Mouse (Mus musculus): Measurements from ENCODE around the gene Spint2. TPM values are rescaled to one million over a fixed set of nuclear protein-coding genes. Genes with fewer than 3 reads are reported as not detected.
"Not testable (repeated sequence)": the region's sequence is repeated elsewhere in the genome, so short reads cannot be mapped to it uniquely, and the experiment has no call there.

The Spint2 gene
- polyA plus RNA-seq, 1 experiment from 2014 or later: 239 TPM

DNA sequence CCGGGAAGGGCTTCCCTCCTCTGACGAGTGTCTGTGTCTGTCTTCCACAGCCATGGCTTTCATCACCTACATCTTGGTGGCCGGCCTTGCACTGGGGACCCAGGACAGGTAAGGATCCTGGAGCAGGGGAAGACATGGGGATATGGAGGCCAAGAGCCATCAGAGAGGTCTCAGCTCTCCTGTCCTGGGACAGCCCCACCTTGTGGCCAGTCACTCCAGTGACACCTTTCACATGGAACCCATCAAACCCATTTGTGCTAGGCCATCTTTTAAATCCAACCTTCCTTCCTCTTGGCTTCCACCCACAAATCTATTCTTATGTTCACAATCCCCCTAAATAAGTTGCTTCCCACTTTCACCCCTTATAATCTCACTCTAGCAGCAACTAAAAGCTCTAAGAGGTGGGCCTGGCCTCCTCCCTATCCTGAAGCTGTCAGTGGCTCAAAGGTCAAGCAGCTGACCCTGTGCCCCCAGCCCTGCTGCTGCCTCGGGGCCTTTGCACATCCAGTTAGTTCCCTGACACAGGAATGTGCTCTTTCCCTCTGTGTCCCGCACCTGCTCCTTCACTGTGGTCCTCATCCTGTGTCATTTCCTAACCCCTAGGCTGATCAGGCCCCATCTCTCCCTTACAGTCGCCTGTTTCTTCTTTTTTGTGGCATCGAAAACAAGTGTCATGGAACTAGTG, 36.8 kb downstream of the Spint2 start:
- Histone ChIP-seq H3K27me3 (ENCODE audit: control insufficient read depth, insufficient read depth, low read length) (peaks cover 5% of the 10 kb centered on the region; the same call in 1 of the 2 replicates), H3K4me2 (replicated peaks; ENCODE audit: low read depth, low read length) (no peak overlapping the region), H3K36me3 (ENCODE audit: control insufficient read depth, insufficient read depth, low read length) (peaks cover 19% of the 10 kb centered on the region; the same call in 1 of the 2 replicates), H3K9me3 (ENCODE audit: control insufficient read depth, low read length) (no peaks in the 10 kb centered on the region), H3K4me1 (ENCODE audit: control insufficient read depth, insufficient read depth, low read length) (peaks cover 16% of the 10 kb centered on the region), H3K27ac (ENCODE audit: low read depth, low read length) (no peak overlapping the region), H3K4me3 (ENCODE audit: low read length) (no peak overlapping the region), H3K9ac (ENCODE audit: low read depth, low read length) (no peak overlapping the region)
- no peak for ATAC-seq (ENCODE audit: low FRiP score, low TSS enrichment)
- WGBS: 86% methylated on average over 7 of the region's 7 CpGs

DNA sequence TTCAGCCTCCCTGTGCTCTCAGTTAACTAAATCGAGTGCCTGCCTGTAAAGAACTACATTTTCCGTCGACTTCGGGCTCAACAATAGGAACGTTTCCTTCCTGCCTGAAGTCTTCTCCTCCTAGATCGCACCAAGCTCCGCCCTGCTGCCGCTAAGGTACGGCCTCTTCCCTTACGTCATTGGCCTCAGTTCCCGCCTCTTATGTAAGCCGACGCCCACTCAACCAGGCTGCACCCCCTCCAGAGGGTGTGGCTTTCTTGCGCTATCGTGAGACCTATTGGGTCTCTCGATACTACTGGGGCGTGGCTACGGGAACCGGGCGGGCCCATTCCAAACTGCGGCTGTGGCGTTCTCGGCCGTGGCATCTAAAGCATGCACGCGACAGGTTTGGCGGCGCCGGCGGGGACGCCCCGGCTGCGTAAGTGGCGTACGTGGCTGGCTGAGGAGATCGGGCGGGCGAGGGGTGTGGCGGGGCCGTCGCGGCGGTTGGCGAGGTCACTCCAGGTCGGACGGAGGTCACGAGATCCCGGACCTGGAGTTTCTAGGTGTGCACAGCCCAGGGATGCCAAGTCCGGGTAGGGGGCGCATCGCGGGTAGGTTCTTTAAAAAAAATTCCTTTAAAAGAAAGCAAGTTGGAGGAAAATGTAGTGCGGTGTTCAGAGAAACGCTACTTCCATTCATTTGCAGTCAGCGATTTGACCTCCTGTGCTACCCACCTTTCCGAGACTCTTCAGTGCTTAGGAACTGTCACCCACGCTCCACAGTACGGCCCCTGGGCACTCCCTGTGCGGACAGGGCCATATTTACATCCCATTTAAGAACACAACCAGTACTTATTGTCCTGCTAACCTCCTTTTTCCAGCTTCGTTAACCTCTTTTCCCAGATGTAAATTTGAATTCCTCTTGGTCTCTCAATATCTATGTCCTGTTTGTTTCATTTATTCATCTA, 43.4 kb downstream of the Spint2 start, which contains the start of gene Yif1b:
Gene Yif1b, plus strand, starts transcription at position 311 of the 949 bp plus-strand sequence.
- no peaks in the 10 kb centered on the region for H3K36me3 ChIP-seq (ENCODE audit: control insufficient read depth, insufficient read depth, low read length)
- H3K9ac ChIP-seq (ENCODE audit: low read depth, low read length): peak within 1 kb of the TSS; percentile 68
- peak; percentile 97 for ATAC-seq (ENCODE audit: low FRiP score, low TSS enrichment)
- H3K27me3 ChIP-seq (ENCODE audit: control insufficient read depth, insufficient read depth, low read length): no peaks in the 10 kb centered on the region
- H3K4me1 ChIP-seq (ENCODE audit: control insufficient read depth, insufficient read depth, low read length): peaks cover 8% of the 10 kb centered on the region; the same call in 1 of the 2 replicates
- H3K4me2 ChIP-seq (replicated peaks; ENCODE audit: low read depth, low read length): peak within 1 kb of the TSS; percentile 69
- no peaks in the 10 kb centered on the region for H3K9me3 ChIP-seq (ENCODE audit: control insufficient read depth, low read length)
- peak within 1 kb of the TSS; percentile 71 for H3K4me3 ChIP-seq (ENCODE audit: low read length)
- WGBS: under 1% methylated on average over 60 of the region's 60 CpGs
- peak within 1 kb of the TSS; percentile 88 for H3K27ac ChIP-seq (ENCODE audit: low read depth, low read length)

DNA sequence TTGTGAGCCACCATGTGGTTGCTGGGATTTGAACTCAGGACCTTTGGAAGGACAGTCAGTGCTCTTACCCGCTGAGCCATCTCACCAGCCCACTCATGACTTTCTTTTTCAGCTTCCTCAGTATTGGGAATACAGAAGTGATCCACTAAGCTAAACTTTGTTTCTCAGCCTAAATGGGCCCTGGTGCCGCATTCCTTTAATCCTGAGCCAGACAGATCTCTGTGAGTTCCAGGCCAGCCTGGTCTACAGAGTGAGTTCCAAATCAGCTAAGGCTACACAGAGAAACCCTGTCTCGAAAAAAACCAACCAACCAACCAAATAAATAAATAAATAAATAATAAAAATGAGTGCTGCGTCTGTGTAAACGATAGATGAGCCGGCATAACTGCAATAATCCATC, 44.1 kb downstream of the Spint2 start:
- H3K4me2 ChIP-seq (replicated peaks; ENCODE audit: low read depth, low read length): peak overlapping the region; percentile 42
- peak overlapping the region; percentile 50; the same call in 1 of the 2 replicates for H3K9ac ChIP-seq (ENCODE audit: low read depth, low read length)
- H3K27me3 ChIP-seq (ENCODE audit: control insufficient read depth, insufficient read depth, low read length); H3K9me3 ChIP-seq (ENCODE audit: control insufficient read depth, low read length); H3K36me3 ChIP-seq (ENCODE audit: control insufficient read depth, insufficient read depth, low read length); H3K4me1 ChIP-seq (ENCODE audit: control insufficient read depth, insufficient read depth, low read length): not testable (repeated sequence)
- peak overlapping the region; percentile 88 for H3K27ac ChIP-seq (ENCODE audit: low read depth, low read length)
- WGBS: 27% methylated on average over 6 of the region's 6 CpGs
- H3K4me3 ChIP-seq (ENCODE audit: low read length): peak overlapping the region; percentile 71
- ATAC-seq (ENCODE audit: low FRiP score, low TSS enrichment): 0 out of 2 replicates have a peak, but pooled peaks have one; percentile 11

DNA sequence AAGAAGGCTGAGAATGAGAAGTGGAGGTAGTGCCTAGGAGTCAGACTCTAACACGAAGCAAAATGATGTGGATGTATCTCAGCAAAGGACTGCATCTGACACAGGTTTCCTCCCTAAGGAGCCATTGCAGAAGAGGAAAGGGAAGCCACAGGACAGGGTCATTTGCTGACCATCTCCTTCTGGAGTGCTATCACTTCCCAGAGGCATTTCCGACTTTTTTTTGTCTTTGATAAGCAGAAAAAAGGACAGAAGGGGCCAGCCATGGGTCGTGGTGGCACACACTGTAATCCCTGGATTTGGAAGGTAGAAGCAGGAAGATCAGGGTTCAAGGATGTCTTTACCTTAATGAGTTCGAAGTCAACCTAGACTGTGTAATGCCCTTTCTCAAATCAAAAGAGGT, 45.1 kb downstream of the Spint2 start:
- H3K36me3 ChIP-seq (ENCODE audit: control insufficient read depth, insufficient read depth, low read length): no peaks in the 10 kb centered on the region
- no peak overlapping the region for H3K4me2 ChIP-seq (replicated peaks; ENCODE audit: low read depth, low read length)
- H3K9me3 ChIP-seq (ENCODE audit: control insufficient read depth, low read length): no peaks in the 10 kb centered on the region
- no peak for ATAC-seq (ENCODE audit: low FRiP score, low TSS enrichment)
- no peak overlapping the region for H3K4me3 ChIP-seq (ENCODE audit: low read length)
- no peak overlapping the region for H3K27ac ChIP-seq (ENCODE audit: low read depth, low read length)
- H3K4me1 ChIP-seq (ENCODE audit: control insufficient read depth, insufficient read depth, low read length): peaks cover 18% of the 10 kb centered on the region; the same call in 1 of the 2 replicates
- H3K27me3 ChIP-seq (ENCODE audit: control insufficient read depth, insufficient read depth, low read length): peaks cover 14% of the 10 kb centered on the region
- H3K9ac ChIP-seq (ENCODE audit: low read depth, low read length): no peak overlapping the region
- WGBS: 89% methylated on average over 4 of the region's 4 CpGs

DNA sequence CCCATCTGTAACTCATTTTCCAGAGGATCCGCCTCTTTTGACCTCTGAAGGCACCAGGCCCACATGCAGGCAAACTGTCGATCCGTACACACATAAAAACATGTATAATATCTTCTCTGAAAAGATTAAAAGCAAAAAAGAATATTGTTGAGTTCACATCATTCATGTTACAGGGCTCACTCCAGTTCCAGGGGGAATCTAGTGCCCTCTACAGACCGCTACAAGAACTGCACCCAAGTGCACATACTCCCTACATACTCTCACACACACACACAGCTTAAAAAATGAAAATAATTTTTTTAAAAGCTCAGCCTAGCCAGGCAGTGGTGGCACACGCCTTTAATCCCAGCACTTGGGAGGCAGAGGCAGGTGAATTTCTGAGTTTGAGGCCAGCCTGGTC, 47.1 kb downstream of the Spint2 start:
- H3K27ac ChIP-seq (ENCODE audit: low read depth, low read length): no peak overlapping the region
- no peak for ATAC-seq (ENCODE audit: low FRiP score, low TSS enrichment)
- no peaks in the 10 kb centered on the region for H3K36me3 ChIP-seq (ENCODE audit: control insufficient read depth, insufficient read depth, low read length)
- peaks cover 19% of the 10 kb centered on the region for H3K27me3 ChIP-seq (ENCODE audit: control insufficient read depth, insufficient read depth, low read length)
- H3K4me2 ChIP-seq (replicated peaks; ENCODE audit: low read depth, low read length): no peak overlapping the region
- H3K4me1 ChIP-seq (ENCODE audit: control insufficient read depth, insufficient read depth, low read length): peaks cover 16% of the 10 kb centered on the region; the same call in 1 of the 2 replicates
- no peak overlapping the region for H3K9ac ChIP-seq (ENCODE audit: low read depth, low read length)
- 82% methylated on average over 5 of the region's 5 CpGs for WGBS
- no peaks in the 10 kb centered on the region for H3K9me3 ChIP-seq (ENCODE audit: control insufficient read depth, low read length)
- H3K4me3 ChIP-seq (ENCODE audit: low read length): no peak overlapping the region

DNA sequence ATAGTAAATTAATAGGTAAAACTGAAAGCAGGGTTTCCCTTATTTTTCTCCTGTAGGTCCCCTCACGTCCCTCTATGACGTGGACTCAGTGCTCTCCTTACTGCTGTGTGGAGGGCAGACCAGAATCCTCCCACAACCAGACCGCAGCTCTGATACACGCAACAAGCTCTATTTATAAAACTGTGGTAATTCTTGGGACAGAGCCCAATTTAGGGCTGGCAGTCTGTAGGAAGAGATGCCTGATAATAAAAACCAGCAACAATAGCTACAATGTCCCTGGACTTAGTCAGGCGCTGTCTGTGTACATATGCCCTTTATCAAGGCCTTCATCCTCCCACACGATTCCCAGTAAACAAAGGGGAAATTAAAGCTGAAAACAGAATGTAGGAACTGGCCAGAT, 48.0 kb downstream of the Spint2 start:
- H3K9me3 ChIP-seq (ENCODE audit: control insufficient read depth, low read length): no peaks in the 10 kb centered on the region
- no peak overlapping the region for H3K27ac ChIP-seq (ENCODE audit: low read depth, low read length)
- WGBS: 61% methylated on average over 6 of the region's 6 CpGs
- no peaks in the 10 kb centered on the region for H3K36me3 ChIP-seq (ENCODE audit: control insufficient read depth, insufficient read depth, low read length)
- ATAC-seq (ENCODE audit: low FRiP score, low TSS enrichment): no peak
- H3K4me3 ChIP-seq (ENCODE audit: low read length): no peak overlapping the region
- no peak overlapping the region for H3K4me2 ChIP-seq (replicated peaks; ENCODE audit: low read depth, low read length)
- 0 out of 2 replicates have a peak, but pooled peaks cover 9% of the 10 kb centered on the region for H3K4me1 ChIP-seq (ENCODE audit: control insufficient read depth, insufficient read depth, low read length)
- no peak overlapping the region for H3K9ac ChIP-seq (ENCODE audit: low read depth, low read length)
- H3K27me3 ChIP-seq (ENCODE audit: control insufficient read depth, insufficient read depth, low read length): peaks cover 19% of the 10 kb centered on the region

DNA sequence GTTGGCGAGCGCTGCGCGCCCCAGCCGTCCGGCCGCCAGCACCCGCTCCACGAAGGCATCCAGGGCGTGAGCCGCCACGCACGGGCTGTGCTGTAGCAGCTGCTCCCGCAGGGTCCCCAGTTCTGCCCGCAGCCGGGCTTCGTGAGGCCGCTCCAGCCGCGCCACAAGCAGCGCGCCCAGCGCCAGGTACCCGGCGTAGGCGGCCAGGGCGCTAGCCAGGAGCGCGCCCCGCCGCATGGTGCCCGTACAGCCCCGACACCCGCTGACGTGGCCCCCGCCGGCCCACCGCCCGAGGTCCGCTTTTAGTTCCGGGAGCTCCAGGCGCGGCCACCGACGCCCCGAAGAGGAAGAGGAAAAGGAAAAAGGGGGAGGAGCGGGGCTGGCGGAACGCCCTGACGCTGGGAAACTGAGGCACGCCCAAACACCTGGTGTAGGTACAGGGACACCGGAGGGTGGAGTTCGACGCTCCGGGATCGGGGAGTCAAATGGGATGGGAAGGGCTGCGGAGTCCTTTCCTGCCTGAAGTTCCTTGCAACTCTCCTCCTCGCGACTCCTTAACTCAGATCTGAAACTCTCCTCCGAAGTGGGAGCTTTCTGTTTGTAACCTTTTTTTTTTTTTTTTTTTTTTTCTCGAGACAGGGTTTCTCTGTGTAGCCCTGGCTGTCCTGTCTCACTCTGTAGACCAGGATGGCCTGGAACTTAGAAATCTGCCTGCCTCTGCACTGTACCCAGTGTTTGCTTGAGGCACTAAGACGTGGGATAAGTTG, 49.3 kb downstream of the Spint2 start, which contains the start of gene Kcnk6:
Gene Kcnk6, minus strand, starts transcription at position 269 of the 767 bp plus-strand sequence.
- Histone ChIP-seq H3K27ac (ENCODE audit: low read depth, low read length) (no peak within 1 kb of the TSS), H3K4me3 (ENCODE audit: low read length) (peak within 1 kb of the TSS; percentile 58), H3K4me1 (ENCODE audit: control insufficient read depth, insufficient read depth, low read length) (0 out of 2 replicates have a peak, but pooled peaks cover 9% of the 10 kb centered on the region), H3K27me3 (ENCODE audit: control insufficient read depth, insufficient read depth, low read length) (peaks cover 19% of the 10 kb centered on the region), H3K9ac (ENCODE audit: low read depth, low read length) (peak within 1 kb of the TSS; percentile 66), H3K4me2 (replicated peaks; ENCODE audit: low read depth, low read length) (peak within 1 kb of the TSS; percentile 97), H3K9me3 (ENCODE audit: control insufficient read depth, low read length) (no peaks in the 10 kb centered on the region), H3K36me3 (ENCODE audit: control insufficient read depth, insufficient read depth, low read length) (no peaks in the 10 kb centered on the region)
- WGBS: 1% methylated on average over 58 of the region's 62 CpGs
- ATAC-seq (ENCODE audit: low FRiP score, low TSS enrichment): peak; percentile 30; the same call in 1 of the 2 replicates

DNA sequence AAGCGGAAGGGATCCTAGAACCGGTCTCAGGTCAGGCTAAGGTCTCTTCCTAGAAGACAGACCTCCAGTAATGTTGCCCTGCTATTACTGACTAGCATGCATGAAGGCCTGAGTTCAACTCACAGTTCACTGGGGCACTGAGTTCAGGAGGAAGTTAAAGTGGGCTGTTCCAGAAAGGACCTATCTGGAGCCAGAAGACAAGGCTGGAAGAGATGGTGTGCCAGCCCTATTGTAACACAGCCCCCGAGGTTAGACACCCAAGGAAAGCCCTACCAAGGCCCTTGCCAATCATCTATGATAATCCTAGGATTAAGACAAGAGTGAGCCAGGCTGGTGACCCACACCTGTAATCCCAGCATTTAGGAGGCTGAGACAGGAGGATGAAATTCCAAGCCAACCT, 50.2 kb downstream of the Spint2 start:
- ATAC-seq (ENCODE audit: low FRiP score, low TSS enrichment): no peak
- Histone ChIP-seq H3K27ac (ENCODE audit: low read depth, low read length) (no peak overlapping the region), H3K4me1 (ENCODE audit: control insufficient read depth, insufficient read depth, low read length) (0 out of 2 replicates have a peak, but pooled peaks cover 9% of the 10 kb centered on the region), H3K27me3 (ENCODE audit: control insufficient read depth, insufficient read depth, low read length) (peaks cover 19% of the 10 kb centered on the region), H3K36me3 (ENCODE audit: control insufficient read depth, insufficient read depth, low read length) (no peaks in the 10 kb centered on the region), H3K4me3 (ENCODE audit: low read length) (peak overlapping the region; percentile 58), H3K9ac (ENCODE audit: low read depth, low read length) (peak overlapping the region; percentile 66), H3K9me3 (ENCODE audit: control insufficient read depth, low read length) (no peaks in the 10 kb centered on the region), H3K4me2 (replicated peaks; ENCODE audit: low read depth, low read length) (peak overlapping the region; percentile 97)
- 57% methylated on average over 3 of the region's 3 CpGs for WGBS
